Mouse (Mus musculus): ENCODE measurements around the gene Dync2li1. TPM values are rescaled to one million over a fixed set of nuclear protein-coding genes. Genes with fewer than 3 reads are reported as not detected.

Gene Dync2li1
- total RNA-seq, 2 experiments from 2014 or later, result not detected

GRCm38 (mm10) chr17:84675951-84676366 lies 49.7 kb downstream of the Dync2li1 start, which contains the start of gene Abcg8:
Abcg8 (plus strand) TSS chr17:84676302.
- ATAC-seq (replicated peaks; ENCODE audit: low FRiP score, poor library complexity, severe bottlenecking), result no peak

GRCm38 (mm10) chr17:84677595-84677994 lies 51.3 kb downstream of the Dync2li1 start:
- ATAC-seq (replicated peaks; ENCODE audit: low FRiP score, poor library complexity, severe bottlenecking), result no peak

GRCm38 (mm10) chr17:84681670-84682069 lies 55.4 kb downstream of the Dync2li1 start:
- ATAC-seq (replicated peaks; ENCODE audit: low FRiP score, poor library complexity, severe bottlenecking), result no peak

- ATAC-seq (replicated peaks; ENCODE audit: low FRiP score, poor library complexity, severe bottlenecking), result no peak
These were observed 56.7 kb downstream of the Dync2li1 start, which contains the start of gene Abcg5 for GRCm38 (mm10) chr17:84682734-84683717. Abcg5 (minus strand) TSS chr17:84683011.

- no peak for ATAC-seq (replicated peaks; ENCODE audit: low FRiP score, poor library complexity, severe bottlenecking)
These were observed 58.0 kb downstream of the Dync2li1 start for GRCm38 (mm10) chr17:84684284-84684683.

- no peak for ATAC-seq (replicated peaks; ENCODE audit: low FRiP score, poor library complexity, severe bottlenecking)
These were observed 59.0 kb downstream of the Dync2li1 start for GRCm38 (mm10) chr17:84685286-84685685.

- no peak for ATAC-seq (replicated peaks; ENCODE audit: low FRiP score, poor library complexity, severe bottlenecking)
These were observed 61.7 kb downstream of the Dync2li1 start for GRCm38 (mm10) chr17:84687994-84688393.

- no peak for ATAC-seq (replicated peaks; ENCODE audit: low FRiP score, poor library complexity, severe bottlenecking)
These were observed 62.5 kb downstream of the Dync2li1 start for GRCm38 (mm10) chr17:84688834-84689233.

GRCm38 (mm10) chr17:84689316-84689715 lies 63.0 kb downstream of the Dync2li1 start:
- no peak for ATAC-seq (replicated peaks; ENCODE audit: low FRiP score, poor library complexity, severe bottlenecking)

- ATAC-seq (replicated peaks; ENCODE audit: low FRiP score, poor library complexity, severe bottlenecking), result no peak
These were observed 63.8 kb downstream of the Dync2li1 start for GRCm38 (mm10) chr17:84690111-84690510.

- ATAC-seq (replicated peaks; ENCODE audit: low FRiP score, poor library complexity, severe bottlenecking), result no peak
These were observed 67.4 kb downstream of the Dync2li1 start for GRCm38 (mm10) chr17:84693741-84694140.

GRCm38 (mm10) chr17:84696537-84696936 lies 70.2 kb downstream of the Dync2li1 start:
- ATAC-seq (replicated peaks; ENCODE audit: low FRiP score, poor library complexity, severe bottlenecking), result no peak

- peak; percentile 87 for ATAC-seq (replicated peaks; ENCODE audit: low FRiP score, poor library complexity, severe bottlenecking)
These were observed 72.4 kb downstream of the Dync2li1 start for GRCm38 (mm10) chr17:84698727-84699126.

Other genes starting within 250 kb of the Dync2li1 start
- gene Thada, start 160.3 kb upstream of the Dync2li1 start, total RNA-seq (2015; ENCODE audit: low replicate concordance), result 10.9 and 13.0 TPM in 2 replicates
- gene Thada, start 160.3 kb upstream of the Dync2li1 start, total RNA-seq (2017; ENCODE audit: low replicate concordance), result 7.5 and 16.0 TPM in 2 replicates
- gene Plekhh2, start 114.6 kb upstream of the Dync2li1 start, total RNA-seq (2015; ENCODE audit: low replicate concordance), result not detected in 2 replicates
- not detected in 2 replicates for gene Plekhh2, start 114.6 kb upstream of the Dync2li1 start, total RNA-seq (2017; ENCODE audit: low replicate concordance)
- gene Abcg8, start 49.8 kb downstream of the Dync2li1 start, total RNA-seq (2015; ENCODE audit: low replicate concordance), result not detected in 2 replicates
- not detected in 2 replicates for gene Abcg8, start 49.8 kb downstream of the Dync2li1 start, total RNA-seq (2017; ENCODE audit: low replicate concordance)
- not detected in 2 replicates for gene Abcg5, start 56.5 kb downstream of the Dync2li1 start, total RNA-seq (2015; ENCODE audit: low replicate concordance)
- not detected in 2 replicates for gene Abcg5, start 56.5 kb downstream of the Dync2li1 start, total RNA-seq (2017; ENCODE audit: low replicate concordance)
- 20.5 and 30.3 TPM in 2 replicates for gene Lrpprc, start 164.3 kb downstream of the Dync2li1 start, total RNA-seq (2015; ENCODE audit: low replicate concordance)
- 31.0 and 58.3 TPM in 2 replicates for gene Lrpprc, start 164.3 kb downstream of the Dync2li1 start, total RNA-seq (2017; ENCODE audit: low replicate concordance)